Mouse (Mus musculus): ENCODE results near the gene Tmem33.
A peak's percentile ranks its signal among the peaks of the same experiment; 100 is the strongest.

The Tmem33 gene

GRCm38 (mm10) chr5:67258473-67258872, 1.9 kb upstream of the Tmem33 start:
- DNase-seq (ENCODE audit: low spot score), result no peak

- DNase-seq (ENCODE audit: low spot score), result no peak
These were observed 220 bp upstream of the Tmem33 start for GRCm38 (mm10) chr5:67260159-67260530.

GRCm38 (mm10) chr5:67262964-67263363, 2.6 kb downstream of the Tmem33 start:
- no peak for DNase-seq (ENCODE audit: low spot score)

- no peak for DNase-seq (ENCODE audit: low spot score)
These were observed 5.7 kb downstream of the Tmem33 start for GRCm38 (mm10) chr5:67266106-67266505.

GRCm38 (mm10) chr5:67269309-67269708, 8.9 kb downstream of the Tmem33 start:
- DNase-seq (ENCODE audit: low spot score), result no peak

- DNase-seq (ENCODE audit: low spot score), result no peak
These were observed 19.0 kb downstream of the Tmem33 start for GRCm38 (mm10) chr5:67279407-67279806.

- no peak for DNase-seq (ENCODE audit: low spot score)
These were observed 19.5 kb downstream of the Tmem33 start for GRCm38 (mm10) chr5:67279840-67280239.

- DNase-seq (ENCODE audit: low spot score), result no peak
These were observed 20.0 kb downstream of the Tmem33 start for GRCm38 (mm10) chr5:67280400-67280799.

- no peak for DNase-seq (ENCODE audit: low spot score)
These were observed 34.7 kb downstream of the Tmem33 start for GRCm38 (mm10) chr5:67295029-67295428.

GRCm38 (mm10) chr5:67295682-67296081, 35.3 kb downstream of the Tmem33 start:
- no peak for DNase-seq (ENCODE audit: low spot score)

GRCm38 (mm10) chr5:67296171-67296570, 35.8 kb downstream of the Tmem33 start:
- no peak for DNase-seq (ENCODE audit: low spot score)

- DNase-seq (ENCODE audit: low spot score), result no peak
These were observed 36.9 kb downstream of the Tmem33 start for GRCm38 (mm10) chr5:67297026-67297813.

- no peak for DNase-seq (ENCODE audit: low spot score)
These were observed 39.6 kb downstream of the Tmem33 start for GRCm38 (mm10) chr5:67299847-67300412.

- no peak for DNase-seq (ENCODE audit: low spot score)
These were observed 40.7 kb downstream of the Tmem33 start for GRCm38 (mm10) chr5:67300926-67301597.

- DNase-seq (ENCODE audit: low spot score), result peak; percentile 7
These were observed 41.5 kb downstream of the Tmem33 start for GRCm38 (mm10) chr5:67301722-67302331.

GRCm38 (mm10) chr5:67303816-67304215, 43.5 kb downstream of the Tmem33 start:
- no peak for DNase-seq (ENCODE audit: low spot score)

GRCm38 (mm10) chr5:67306698-67307521, 46.5 kb downstream of the Tmem33 start, which contains the start of gene Slc30a9:
Slc30a9 (plus strand) TSS chr5:67306955.
- DNase-seq (ENCODE audit: low spot score), result peak; percentile 90

GRCm38 (mm10) chr5:67307659-67308222, 47.4 kb downstream of the Tmem33 start:
- no peak for DNase-seq (ENCODE audit: low spot score)

- DNase-seq (ENCODE audit: low spot score), result no peak
These were observed 51.6 kb downstream of the Tmem33 start for GRCm38 (mm10) chr5:67311811-67312521.

GRCm38 (mm10) chr5:67312522-67312851, 52.1 kb downstream of the Tmem33 start:
- no peak for DNase-seq (ENCODE audit: low spot score)
